Mouse (Mus musculus) lung, adult 18-20 months (tissue): ENCODE measurements around the gene Plppr5.

Experiments
- DNase-seq, 2 experiments: peaks; one replicate each; pipeline ENCODE4 v3.0.0; 2022; ENCODE audit warnings: mixed read lengths in 2 of 2

Gene Plppr5

GRCm38 (mm10) chr3:117708788-117709187 lies 134.2 kb downstream of the Plppr5 start:
- no peak for DNase-seq

- DNase-seq = no peak
Measured at GRCm38 (mm10) chr3:117716534-117717280, 142.1 kb downstream of the Plppr5 start.

GRCm38 (mm10) chr3:117723390-117723789 lies 148.8 kb downstream of the Plppr5 start:
- no peak for DNase-seq

- no peak for DNase-seq
Measured at GRCm38 (mm10) chr3:117724521-117724920, 149.9 kb downstream of the Plppr5 start.

- no peak for DNase-seq
Measured at GRCm38 (mm10) chr3:117725501-117725900, 150.9 kb downstream of the Plppr5 start.

GRCm38 (mm10) chr3:117728136-117728535 lies 153.5 kb downstream of the Plppr5 start:
- no peak for DNase-seq

GRCm38 (mm10) chr3:117729121-117730072 lies 154.8 kb downstream of the Plppr5 start:
- DNase-seq = no peak

GRCm38 (mm10) chr3:117731545-117731944 lies 156.9 kb downstream of the Plppr5 start:
- no peak for DNase-seq

- no peak for DNase-seq
Measured at GRCm38 (mm10) chr3:117732661-117733060, 158.0 kb downstream of the Plppr5 start.
